Mouse (Mus musculus): Measurements from ENCODE around the gene Prss41. TPM values are rescaled to one million over a fixed set of nuclear protein-coding genes. Genes with fewer than 3 reads are reported as not detected.
"Not testable (repeated sequence)": the region's sequence is repeated elsewhere in the genome, so short reads cannot be mapped to it uniquely, and the experiment has no call there.

Gene Prss41
- total RNA-seq (2022), result 1 to 10 TPM; 1.1 to 3.2 (median 2.0) TPM

GRCm38 (mm10) chr17:23843812-23844273, at the start of gene Prss41, which contains the start of gene Prss32:
TSS of gene Prss41 (minus strand) at chr17:23844172.
TSS of gene Prss32 (plus strand) at chr17:23843855.
- no peak for DNase-seq (ENCODE audit: low spot score in 2 of 2)

GRCm38 (mm10) chr17:23880576-23880975, 36.6 kb upstream of the Prss41 start, which contains the start of the genes Dcpp1 and Dcpp2:
TSS of gene Dcpp1 (plus strand) at chr17:23880876.
TSS of gene Dcpp2 (plus strand) at chr17:23880880.
- not testable (repeated sequence) for DNase-seq (ENCODE audit: low spot score in 2 of 2)

- no peak for DNase-seq (ENCODE audit: low spot score in 2 of 2)
Observed at GRCm38 (mm10) chr17:23877166-23877565, 33.2 kb upstream of the Prss41 start.

GRCm38 (mm10) chr17:23876741-23877140, 32.8 kb upstream of the Prss41 start:
- peak in 1 of 2 experiments; percentile 32 for DNase-seq (ENCODE audit: low spot score in 2 of 2)

- DNase-seq (ENCODE audit: low spot score in 2 of 2), result no peak
Observed at GRCm38 (mm10) chr17:23873884-23874856, 30.2 kb upstream of the Prss41 start.

- no peak for DNase-seq (ENCODE audit: low spot score in 2 of 2)
Observed at GRCm38 (mm10) chr17:23868513-23868912, 24.5 kb upstream of the Prss41 start.

- DNase-seq (ENCODE audit: low spot score in 2 of 2), result no peak
Observed at GRCm38 (mm10) chr17:23867756-23868155, 23.8 kb upstream of the Prss41 start, which contains the start of gene Prss21. TSS of gene Prss21 (plus strand) at chr17:23868056.

- DNase-seq (ENCODE audit: low spot score in 2 of 2), result no peak
Observed at GRCm38 (mm10) chr17:23862926-23863325, 19.0 kb upstream of the Prss41 start.

- DNase-seq (ENCODE audit: low spot score in 2 of 2), result no peak
Observed at GRCm38 (mm10) chr17:23857913-23858312, 13.9 kb upstream of the Prss41 start.

GRCm38 (mm10) chr17:23857193-23857592, 13.2 kb upstream of the Prss41 start:
- DNase-seq (ENCODE audit: low spot score in 2 of 2), result no peak

- no peak for DNase-seq (ENCODE audit: low spot score in 2 of 2)
Observed at GRCm38 (mm10) chr17:23854229-23854765, 10.3 kb upstream of the Prss41 start.

- DNase-seq (ENCODE audit: low spot score in 2 of 2), result no peak
Observed at GRCm38 (mm10) chr17:23853292-23853691, 9.3 kb upstream of the Prss41 start.

GRCm38 (mm10) chr17:23850853-23851749, 7.1 kb upstream of the Prss41 start:
- DNase-seq (ENCODE audit: low spot score in 2 of 2), result peak in 1 of 2 experiments; percentile 57

- no peak for DNase-seq (ENCODE audit: low spot score in 2 of 2)
Observed at GRCm38 (mm10) chr17:23850028-23850427, 6.1 kb upstream of the Prss41 start.

- DNase-seq (ENCODE audit: low spot score in 2 of 2), result no peak
Observed at GRCm38 (mm10) chr17:23843141-23843811, 696 bp downstream of the Prss41 start.

- no peak for DNase-seq (ENCODE audit: low spot score in 2 of 2)
Observed at GRCm38 (mm10) chr17:23841145-23841544, 2.8 kb downstream of the Prss41 start.

GRCm38 (mm10) chr17:23836006-23836575, 7.9 kb downstream of the Prss41 start, which contains the start of gene Prss33:
TSS of gene Prss33 (minus strand) at chr17:23836056.
- DNase-seq (ENCODE audit: low spot score in 2 of 2), result no peak

- no peak for DNase-seq (ENCODE audit: low spot score in 2 of 2)
Observed at GRCm38 (mm10) chr17:23831201-23831600, 12.8 kb downstream of the Prss41 start.

GRCm38 (mm10) chr17:23829064-23829619, 14.8 kb downstream of the Prss41 start, which contains the start of gene Elob:
TSS of gene Elob (minus strand) at chr17:23829136.
- peak; percentile 81 to 88 for DNase-seq (ENCODE audit: low spot score in 2 of 2)

Data from left cerebral cortex, adult 8-10 months (tissue).